Mouse (Mus musculus): Measurements from ENCODE around the gene Dnajc17.

DNA sequence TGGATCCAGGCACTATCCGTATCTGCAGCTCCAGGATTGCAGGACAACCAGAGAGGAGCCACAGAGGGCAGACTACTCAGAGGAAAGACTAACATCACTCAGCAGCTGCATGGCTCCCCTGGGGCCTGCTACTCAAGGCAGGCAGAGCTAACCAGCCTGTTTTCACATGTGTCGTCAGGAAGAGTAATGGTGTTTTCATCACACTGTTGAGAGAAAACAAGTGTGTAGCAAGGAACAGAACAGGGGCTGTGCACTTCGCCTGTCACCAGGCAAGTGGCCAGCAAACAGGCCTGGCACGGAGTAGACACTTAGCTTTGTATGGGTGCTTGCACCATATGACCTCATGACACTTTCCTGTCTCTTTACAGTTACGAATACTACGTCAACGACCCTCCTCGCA, 37.0 kb downstream of the Dnajc17 start:
- TF ChIP-seq MAFK (IDR thresholded peaks at IDR 0.05; ENCODE audit: insufficient read depth, low read depth, low read length) (no peak), ZNF384 (IDR thresholded peaks at IDR 0.05; ENCODE audit: low read depth, low read length) (no peak), ZC3H11A (IDR thresholded peaks at IDR 0.05; ENCODE audit: borderline replicate concordance, low read depth, low read length) (no peak)

All from ES-E14 (cell line).